Mouse (Mus musculus) C2C12 (cell line): Measurements from ENCODE around the gene Recql5.

ENCODE experiments used
- CEBPB ChIP-seq: IDR thresholded peaks from one replicate; pipeline ENCODE4 v1.6.1; 2011; ENCODE audit warnings: low read depth, mild to moderate bottlenecking, control low read depth, moderate library complexity
- CTCF ChIP-seq: IDR thresholded peaks from one replicate; pipeline ENCODE4 v1.5.1; 2011; ENCODE audit not compliant: control insufficient read depth, insufficient read depth, insufficient read length
- FOSL1 ChIP-seq: IDR thresholded peaks from one replicate; pipeline ENCODE4 v1.8.0; 2011; ENCODE audit warnings: mild to moderate bottlenecking, low read length; ENCODE audit not compliant: poor library complexity, insufficient read depth, severe bottlenecking
- MAX ChIP-seq: IDR thresholded peaks from one replicate; pipeline ENCODE4 v1.6.1; 2011; ENCODE audit warnings: mild to moderate bottlenecking, control low read depth
- MYOD1 ChIP-seq: IDR thresholded peaks from one replicate; pipeline ENCODE4 v1.6.1; 2011; ENCODE audit warnings: low read depth; ENCODE audit not compliant: control insufficient read depth, insufficient read length
- MYOG ChIP-seq: IDR thresholded peaks from one replicate; pipeline ENCODE4 v1.6.1; 2011; ENCODE audit not compliant: control insufficient read depth, insufficient read length; ENCODE audit errors: extremely low read depth

DNA sequence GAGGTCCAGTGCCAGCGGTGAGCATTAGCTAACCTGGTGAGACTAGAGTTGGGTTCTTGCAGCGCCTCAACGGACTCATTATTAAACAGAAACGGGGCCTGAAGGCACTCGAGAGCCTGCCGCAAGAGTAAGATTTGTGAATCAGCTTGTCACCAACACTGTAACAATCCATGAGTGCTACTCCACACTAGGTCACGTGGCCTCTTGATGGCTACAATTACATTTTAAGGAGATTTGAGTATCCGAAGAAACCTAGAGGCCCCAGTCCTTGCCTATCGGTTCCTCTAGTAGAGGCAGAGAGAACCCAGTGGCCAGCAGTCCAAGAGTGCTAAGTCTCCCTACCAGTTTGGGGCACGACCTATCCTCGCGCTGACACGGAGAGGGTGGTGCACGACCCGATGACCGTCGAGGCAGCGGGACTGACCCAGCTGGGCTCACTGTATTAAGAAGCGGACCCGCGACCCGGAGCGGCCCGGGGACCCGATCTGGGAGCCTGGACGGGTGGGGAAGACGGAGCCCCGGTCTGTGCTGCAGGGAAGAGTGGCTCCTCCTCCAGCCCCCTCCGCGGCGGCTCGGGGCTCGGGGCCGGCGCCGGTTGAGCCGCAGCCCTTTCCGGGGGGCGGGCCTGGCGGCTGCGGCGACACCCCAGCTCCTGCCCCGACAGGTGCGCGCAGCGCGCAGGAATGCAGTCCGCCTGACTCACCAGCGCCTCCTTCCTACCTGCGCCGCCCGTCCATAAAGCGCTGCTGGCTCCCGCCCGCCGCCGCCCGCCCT, 41.2 kb upstream of the Recql5 start, which contains the start of gene Itgb4:
- TF ChIP-seq CTCF (no peak), CEBPB (no peak), MAX (no peak), MYOG (no peak), MYOD1 (no peak), FOSL1 (no peak)
